Mouse (Mus musculus) CH12F3 (cell line): Measurements from ENCODE around the gene Rnls.

Experiments used
- in situ Hi-C: fragments of 300-500 bp; cut with MboI; formaldehyde crosslinking; loops from 2 replicates; pipeline ENCODE4 v1.14.3; 2020; ENCODE audit warnings: low sequenced_read_pairs

Gene Rnls

DNA sequence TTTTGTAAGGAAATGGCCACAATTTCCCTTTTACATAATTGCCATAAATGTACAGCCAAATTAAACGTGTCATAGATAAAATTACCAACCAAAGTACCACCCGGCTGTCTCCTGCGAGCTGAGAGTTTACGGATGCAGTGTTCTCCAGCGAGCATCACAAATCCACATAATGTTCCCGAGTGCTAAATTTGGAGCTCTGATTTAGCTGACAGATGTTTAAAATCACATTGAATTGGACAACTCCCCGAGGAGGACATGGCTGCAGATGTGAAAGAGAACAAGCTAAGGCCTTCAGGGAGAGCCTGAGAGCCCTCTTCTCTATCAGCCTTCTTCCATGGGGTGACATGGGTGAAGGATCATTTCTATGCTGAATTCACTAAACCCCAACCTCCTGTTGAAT lies 278.3 kb downstream of the Rnls start:
- in situ Hi-C loops, result loop anchor here (10.0 kb wide), 1 partner anchor 111 kb away; no protein-coding TSS in a partner anchor

DNA sequence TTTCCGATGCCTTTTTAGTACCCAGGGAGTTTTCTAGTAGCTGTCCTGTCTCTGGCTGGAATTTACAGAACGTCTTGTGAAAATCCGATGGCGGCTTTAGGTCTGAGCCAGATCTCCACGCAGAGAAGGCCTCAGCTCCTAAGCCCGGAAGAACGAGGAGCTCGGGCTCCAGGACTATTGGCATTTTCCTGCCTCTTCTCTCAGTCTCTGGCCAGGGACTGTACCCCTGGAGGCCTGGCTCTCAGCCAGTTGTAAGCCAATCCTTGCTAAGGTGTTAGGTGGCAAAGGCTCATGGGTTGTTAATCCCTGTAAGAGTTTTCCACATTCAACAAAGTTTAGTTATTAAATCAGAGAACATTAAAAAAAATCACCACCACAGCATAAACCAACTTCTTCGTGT lies 281.7 kb downstream of the Rnls start:
- in situ Hi-C loops, result loop anchor here (10.0 kb wide), 1 partner anchor 114 kb away; no protein-coding TSS in a partner anchor

DNA sequence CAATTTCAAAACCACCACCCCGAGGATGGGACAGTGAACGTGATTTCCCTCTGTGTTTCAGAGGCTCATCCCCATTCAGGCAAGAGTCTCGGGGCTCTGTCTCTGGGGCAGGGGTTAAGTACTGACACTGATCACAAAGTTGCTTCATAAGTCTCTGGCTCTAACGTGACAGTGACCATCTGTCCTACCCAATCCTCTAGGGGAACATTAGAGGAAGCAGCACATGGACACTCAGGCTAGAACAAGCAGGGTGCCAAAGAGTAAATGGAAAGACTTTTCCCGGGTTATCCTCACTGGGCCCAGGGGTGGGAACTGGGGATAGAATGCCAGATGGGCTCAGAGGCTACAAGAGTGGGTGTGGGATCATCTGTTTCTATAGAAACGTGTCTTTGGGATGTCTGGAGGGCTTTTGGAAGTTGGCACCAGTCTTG lies 282.1 kb downstream of the Rnls start:
- in situ Hi-C loops, result loop anchor here (10.0 kb wide), 1 partner anchor 115 kb away; no protein-coding TSS in a partner anchor

DNA sequence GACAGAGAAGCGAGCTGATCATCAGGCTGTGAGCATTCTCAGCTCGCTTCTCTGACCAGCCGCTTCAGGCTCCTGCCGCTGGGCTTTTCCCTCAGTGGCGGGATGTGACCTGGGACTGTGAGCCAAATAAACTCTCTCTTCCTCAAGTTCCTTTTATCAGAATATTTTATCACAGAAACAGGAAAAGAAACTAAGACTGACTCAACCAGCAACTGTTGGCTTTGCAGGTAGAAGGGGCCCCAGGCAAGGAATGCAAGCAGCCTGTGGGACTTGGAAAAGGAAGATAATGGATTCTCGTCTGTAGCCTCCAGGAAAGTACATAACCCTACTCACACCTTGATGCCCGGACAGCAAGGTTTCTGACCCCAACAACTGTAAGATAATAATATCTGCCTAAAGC lies 283.0 kb downstream of the Rnls start:
- in situ Hi-C loops, result no loop called here

DNA sequence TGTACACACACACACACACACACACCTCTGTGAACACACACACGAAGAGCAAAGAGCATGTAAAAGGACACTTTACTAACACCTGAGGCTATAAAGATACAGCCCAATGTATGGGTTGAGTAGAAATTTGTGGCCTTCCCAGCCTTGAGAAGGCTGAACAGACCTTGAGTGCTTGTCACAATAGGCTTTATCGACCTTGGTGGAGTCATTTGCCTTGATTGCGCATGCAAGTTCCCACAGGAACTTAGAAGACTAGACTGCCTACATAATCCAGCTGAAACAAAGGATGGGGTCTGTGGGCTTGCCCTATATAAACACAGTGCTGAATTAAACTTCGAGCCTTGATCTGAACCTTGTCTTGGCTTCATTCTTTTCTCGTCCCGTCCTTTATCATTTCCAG lies 288.2 kb downstream of the Rnls start:
- in situ Hi-C loops, result no loop called here

DNA sequence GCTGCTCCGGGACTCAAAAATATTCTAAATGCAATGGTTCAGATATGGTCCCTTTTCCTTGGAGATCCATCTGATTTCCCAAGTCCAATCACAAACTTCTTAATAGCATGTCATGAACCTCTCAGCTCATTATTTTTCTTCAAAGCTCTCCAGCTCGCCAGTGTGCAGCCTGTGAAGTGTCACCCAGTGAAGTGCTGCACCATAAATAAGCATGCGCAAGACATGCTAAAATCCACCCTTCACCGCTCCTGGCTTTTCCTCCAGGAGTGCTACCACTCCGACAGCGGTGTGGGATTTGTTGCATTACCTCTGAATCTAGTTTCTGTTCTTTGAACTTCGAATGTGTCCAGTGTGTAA lies 289.3 kb downstream of the Rnls start:
- in situ Hi-C loops, result no loop called here

DNA sequence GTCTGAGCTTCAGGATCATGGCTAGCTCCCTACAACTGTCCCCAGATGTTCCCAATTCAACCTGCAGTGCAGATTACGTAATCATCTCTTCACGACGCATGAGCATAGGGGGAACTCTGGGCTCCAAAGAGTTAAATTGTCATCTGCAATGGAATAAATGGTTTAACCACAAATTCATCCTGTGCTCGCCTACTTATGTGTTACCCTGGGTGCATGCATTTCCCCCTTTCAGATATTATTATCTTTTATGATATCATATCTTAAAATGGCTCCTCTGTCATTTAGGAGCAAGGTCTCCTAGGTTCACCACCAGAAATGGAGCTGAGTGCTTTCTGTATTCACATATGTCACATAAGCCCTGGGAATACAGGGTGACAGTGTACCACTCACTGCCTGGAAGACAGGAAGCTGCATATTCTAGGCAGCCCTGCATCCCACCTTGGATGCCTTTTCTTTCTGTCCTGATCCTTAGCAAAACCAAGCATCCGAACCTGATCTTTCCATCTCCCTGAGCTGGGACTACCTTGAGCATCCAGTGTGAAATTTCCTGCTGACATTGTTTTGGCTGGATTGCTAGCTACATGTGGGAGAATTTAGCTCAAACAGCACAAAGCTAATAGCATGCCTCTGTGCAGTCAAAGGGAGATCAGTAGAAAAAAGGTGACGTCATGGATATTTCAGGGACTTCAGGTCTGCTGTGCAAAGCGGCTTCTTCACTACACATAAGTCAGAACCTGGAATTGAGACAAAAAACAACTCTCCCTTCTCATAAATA lies 289.9 kb downstream of the Rnls start:
- in situ Hi-C loops, result no loop called here

DNA sequence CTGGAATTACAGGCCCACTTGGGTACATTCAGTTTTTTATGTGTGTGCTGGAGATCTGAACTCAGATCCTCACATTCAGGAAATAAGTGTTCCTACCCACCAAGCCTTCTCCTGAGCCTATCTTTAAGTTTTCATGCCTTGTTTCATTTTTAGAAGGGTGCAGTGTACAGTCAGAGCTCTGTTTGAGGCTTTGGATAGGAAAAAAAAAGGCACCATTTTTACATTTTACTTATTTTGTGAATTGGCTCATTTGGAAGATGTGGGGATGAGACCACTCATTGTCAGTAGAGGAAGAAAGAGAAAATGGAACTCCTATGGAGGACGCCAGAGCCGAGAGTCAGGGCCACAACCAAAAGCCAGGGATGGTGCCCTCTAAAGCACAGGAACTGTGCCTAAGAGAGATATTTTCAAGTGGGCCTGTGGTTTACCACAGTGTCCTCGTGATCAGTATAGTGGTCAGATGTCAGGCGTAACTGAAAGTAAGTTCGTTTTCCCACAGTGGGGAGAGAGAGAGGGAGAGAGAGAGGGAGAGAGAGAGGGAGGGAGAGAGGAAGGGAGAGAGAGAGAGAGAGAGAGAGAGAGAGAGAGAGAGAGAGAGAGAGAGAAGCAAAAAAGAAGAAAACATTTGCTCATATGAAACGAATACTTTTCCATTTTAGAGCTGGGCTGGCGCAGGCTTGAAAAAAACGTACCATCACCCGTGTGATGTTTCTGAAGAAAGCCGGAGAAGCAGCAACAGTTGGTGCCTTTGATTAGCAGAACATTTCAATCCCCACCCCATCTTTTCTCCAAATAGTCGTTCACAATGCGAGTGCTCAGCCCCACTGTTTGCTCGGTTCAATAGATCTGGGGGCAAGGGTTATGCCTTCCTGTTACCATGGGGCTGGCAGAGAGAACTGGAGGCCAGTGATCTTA lies 290.7 kb downstream of the Rnls start:
- in situ Hi-C loops, result no loop called here

DNA sequence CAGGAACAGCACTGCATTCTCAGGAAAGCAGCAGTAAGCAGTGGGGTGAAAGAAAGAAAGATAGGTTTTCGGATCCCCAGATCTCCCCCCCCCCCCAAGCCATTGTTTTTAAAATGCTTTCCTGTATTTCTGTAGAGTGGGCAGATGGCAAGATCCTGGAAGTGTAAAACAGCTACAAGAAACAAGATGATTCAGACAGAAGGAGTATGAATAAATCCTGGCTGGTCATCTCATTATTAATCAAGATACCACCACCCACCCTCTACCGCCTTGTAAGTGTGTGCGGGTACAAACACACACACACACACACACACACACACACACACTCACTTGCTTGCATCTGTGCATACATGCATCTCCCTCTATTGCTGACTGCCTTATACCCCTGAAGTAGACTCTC lies 291.5 kb downstream of the Rnls start:
- in situ Hi-C loops, result no loop called here

DNA sequence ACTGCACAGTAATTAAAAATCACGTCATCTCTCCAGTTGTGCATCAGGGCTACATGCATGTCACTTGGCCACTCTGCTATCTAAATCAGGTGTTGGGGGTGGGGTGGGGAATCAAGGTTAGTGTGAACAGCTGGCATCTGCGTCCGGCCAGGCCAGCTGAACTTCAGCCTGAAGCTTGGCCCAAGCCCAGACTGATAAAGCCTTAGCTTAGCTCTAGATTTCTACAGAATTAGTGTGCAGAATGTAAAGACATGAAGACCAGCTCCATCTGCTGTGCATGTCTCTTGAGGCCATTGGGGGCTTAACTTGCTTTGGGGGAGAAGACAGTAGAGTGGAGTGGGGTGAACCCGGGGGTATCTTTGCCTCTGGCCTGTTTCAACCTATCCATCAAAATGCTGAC lies 292.1 kb downstream of the Rnls start:
- in situ Hi-C loops, result no loop called here

DNA sequence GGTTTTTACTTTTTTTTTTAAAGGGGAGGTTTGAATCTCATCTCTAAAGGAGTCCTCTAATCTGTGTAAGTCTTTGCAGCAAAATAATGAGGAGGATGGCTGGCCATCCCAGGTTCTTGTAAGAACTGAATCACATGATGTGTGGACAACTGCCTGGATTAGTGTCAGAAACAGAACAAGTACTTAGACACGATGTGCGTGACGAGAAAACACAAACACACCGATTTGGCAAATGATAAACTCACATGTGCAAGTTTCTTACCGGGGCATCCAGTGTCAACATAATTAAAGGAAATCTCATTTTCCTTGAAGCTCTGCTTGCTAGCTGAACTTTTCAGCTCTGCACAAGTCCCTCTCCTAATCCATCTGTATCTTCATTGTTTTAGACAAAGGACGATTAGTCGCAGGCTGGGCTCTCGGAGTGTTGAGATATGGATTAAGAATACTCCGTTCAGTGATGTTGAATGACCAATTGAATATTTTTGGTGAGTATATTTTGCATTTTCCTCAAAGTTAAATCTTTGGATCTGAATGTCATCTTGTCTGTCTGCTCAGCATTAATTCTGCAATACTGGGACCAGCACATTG lies 292.8 kb downstream of the Rnls start:
- in situ Hi-C loops, result no loop called here

DNA sequence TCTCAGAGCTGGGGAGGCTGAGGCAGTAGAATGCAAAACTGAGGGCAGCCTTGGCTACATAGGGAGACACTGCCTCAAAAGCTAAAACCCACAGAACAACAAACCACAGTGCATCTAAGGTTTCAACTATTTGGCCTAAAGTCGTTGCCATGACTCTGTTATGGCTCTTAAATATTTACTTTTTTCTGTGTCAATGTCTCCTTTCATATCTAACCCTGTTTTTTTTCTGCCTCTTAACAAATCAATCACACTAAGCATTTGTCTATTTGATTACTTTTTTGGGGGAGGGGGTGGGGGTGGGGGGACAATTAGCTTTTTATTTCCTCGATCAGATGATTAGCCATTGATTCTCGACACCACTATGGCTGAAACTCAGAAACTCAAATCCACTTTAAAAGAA lies 294.4 kb downstream of the Rnls start:
- in situ Hi-C loops, result no loop called here

DNA sequence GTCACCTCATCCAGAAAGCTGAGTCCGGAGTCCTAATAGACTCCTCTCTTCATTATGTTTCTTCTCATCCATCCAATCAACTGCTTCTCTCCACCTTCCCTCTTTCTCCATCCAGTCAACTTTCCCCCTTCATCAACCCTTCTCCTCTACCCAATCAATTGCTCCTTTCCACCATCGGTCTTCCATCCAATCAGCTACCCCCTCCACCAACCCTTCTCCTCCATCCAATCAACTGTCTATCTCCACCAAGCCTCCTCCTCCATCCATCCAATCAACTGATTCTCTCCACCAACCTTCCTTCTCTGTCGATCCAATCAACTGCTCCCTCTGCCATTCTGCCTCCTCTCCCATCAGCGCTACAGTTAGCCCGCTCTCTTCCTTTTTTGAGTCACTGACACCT lies 295.5 kb downstream of the Rnls start:
- in situ Hi-C loops, result no loop called here

DNA sequence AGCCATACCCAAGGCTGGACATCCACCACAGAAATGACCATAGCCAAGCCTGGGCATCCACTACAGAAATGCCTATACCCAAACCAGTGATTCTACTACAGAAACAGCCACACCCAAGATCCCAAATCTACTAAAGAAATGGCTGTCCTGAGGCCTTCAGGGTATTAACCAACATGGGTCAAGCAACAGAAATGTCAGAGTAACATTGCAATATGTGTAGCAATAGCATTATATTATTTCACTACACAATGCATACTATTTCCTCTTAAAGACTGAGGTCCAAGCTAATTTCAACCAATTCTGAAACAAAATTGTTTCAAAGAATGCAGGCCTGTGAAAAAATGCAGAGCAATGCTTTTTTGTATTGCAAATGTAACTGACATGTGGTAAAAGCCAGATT lies 299.5 kb downstream of the Rnls start:
- in situ Hi-C loops, result no loop called here

DNA sequence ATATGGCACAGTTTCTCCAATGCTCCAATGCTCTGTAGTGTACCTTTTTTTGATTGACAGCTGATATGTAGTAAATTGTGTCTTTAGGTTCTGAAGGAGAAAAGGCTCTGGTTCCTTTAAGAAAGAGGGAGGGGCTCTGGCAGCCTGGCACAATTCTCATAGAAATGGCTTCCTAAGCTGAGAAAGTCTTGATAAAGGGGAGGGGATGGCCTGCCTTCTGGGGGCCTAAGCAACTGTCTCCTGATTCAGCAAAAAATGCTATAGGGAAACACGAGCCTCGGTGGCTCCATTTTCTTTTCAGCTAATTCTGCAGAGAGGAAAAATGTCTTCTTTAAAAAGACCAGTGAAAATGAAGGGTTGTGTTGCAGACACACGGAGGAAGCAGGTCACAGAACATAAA lies 300.8 kb downstream of the Rnls start:
- in situ Hi-C loops, result no loop called here

DNA sequence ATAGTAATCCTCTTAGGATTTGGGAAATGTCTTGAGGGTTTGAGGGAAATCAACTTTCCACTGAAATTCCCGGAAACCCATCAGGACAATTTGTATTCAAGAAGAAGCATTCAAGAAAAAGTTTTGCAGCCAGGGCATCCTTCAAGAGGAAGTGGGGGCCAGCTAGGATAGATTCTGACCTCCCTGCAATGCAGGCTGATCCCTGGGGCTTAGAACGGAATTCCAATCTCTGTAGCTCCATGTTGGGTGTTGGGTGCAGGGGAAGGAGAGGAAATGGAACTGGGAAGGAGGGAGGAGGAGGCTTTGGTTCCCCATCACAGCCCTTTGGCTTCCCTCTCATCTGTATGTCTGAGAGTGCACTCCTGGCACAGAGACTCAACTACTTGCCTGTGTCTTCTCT lies 303.2 kb downstream of the Rnls start:
- in situ Hi-C loops, result no loop called here

DNA sequence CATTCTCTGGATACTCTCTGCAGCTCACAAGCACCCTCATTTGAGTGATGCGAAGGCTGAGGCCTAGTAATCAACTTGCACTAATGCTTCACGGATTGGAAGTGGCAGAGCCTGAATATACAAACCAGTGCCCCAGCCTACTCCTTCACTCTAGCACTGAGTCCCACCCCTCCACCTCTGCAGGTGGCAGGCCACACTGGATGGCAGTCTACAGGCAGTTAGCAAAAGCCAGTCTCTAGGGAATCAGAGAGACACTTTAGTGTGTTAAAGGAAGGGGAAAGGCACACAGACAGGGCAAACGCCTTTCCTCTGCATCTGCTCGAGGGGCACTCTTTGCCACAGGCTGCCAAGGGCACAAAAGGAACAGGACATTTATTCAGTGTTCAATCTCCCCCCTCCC lies 304.1 kb downstream of the Rnls start:
- in situ Hi-C loops, result no loop called here
